Mouse (Mus musculus) ovary, postnatal 14 days (tissue): ENCODE results near the gene Ddhd1.
"Not testable (repeated sequence)": the region's sequence is repeated elsewhere in the genome, so short reads cannot be mapped to it uniquely, and the experiment has no call there.

Experiments
- DNase-seq: peaks from one replicate; pipeline ENCODE4 v3.0.0; 2022; ENCODE audit warnings: low spot score

Ddhd1 gene

DNA sequence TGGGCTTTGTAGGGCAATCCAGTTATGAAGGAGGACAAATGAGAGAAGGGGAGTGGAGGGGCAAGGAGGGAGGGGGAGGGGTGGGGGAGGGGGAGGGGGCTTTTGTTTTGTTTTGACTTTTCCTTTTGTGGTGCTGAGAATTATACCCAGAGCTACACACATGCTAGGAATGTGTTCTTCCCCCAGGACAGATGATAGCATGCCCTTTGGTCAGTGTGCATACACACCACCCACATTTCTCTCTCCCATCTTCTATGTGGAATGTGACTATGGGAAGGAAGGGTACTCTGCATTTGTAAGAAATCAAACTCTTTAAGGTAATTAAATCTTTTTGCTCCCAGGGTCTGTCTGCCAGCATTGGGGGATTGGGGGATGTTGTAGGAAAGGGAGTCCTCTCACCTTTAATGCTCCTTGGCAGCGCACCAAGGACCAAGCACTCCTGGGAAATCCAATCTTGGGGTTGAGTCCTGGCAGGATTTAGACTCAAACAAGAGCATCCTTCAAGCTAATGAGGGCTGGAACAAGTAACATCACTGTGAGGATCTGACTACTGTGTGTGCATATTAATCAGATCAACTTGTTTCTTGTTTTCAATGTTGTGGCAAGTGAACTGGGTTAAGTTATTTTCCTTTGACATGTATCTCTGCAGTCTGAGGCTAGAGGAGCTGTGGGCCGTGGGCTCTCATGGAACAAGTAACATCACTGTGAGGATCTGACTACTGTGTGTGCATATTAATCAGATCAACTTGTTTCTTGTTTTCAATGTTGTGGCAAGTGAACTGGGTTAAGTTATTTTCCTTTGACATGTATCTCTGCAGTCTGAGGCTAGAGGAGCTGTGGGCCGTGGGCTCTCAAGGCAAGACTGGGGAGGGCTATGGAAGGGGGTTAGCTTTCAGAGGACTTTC lies 76.8 kb downstream of the Ddhd1 start:
- not testable (repeated sequence) for DNase-seq

GRCm38 (mm10) chr14:45566066-45566937 lies 91.6 kb downstream of the Ddhd1 start:
- peak; percentile 54 for DNase-seq

GRCm38 (mm10) chr14:45565216-45566065 lies 92.5 kb downstream of the Ddhd1 start:
- peak; percentile 19 for DNase-seq

GRCm38 (mm10) chr14:45563577-45563976 lies 94.4 kb downstream of the Ddhd1 start:
- DNase-seq = peak; percentile 44

- DNase-seq = no peak
These were observed 96.3 kb downstream of the Ddhd1 start for GRCm38 (mm10) chr14:45561681-45562080.

DNA sequence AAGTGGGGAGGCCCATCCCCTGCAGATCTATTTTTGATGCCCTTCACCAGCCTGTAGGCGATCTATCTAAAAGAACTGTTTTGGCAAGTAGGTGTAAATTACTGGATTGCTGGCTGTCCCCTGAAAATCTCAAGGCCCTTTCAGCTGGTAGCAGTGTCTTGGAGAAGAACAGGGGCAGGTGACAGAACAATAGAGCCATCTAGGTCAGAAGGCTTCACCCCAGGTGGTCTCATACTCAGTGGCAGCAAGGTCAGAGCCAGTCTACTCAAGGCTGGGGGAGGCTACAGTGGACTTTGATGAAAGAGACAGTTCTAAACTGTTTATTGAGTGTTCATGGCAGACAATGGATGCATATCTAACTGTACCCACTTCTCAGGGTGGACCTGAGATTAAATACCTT lies 98.9 kb downstream of the Ddhd1 start:
- DNase-seq = no peak

GRCm38 (mm10) chr14:45554336-45554735 lies 103.6 kb downstream of the Ddhd1 start:
- no peak for DNase-seq

DNA sequence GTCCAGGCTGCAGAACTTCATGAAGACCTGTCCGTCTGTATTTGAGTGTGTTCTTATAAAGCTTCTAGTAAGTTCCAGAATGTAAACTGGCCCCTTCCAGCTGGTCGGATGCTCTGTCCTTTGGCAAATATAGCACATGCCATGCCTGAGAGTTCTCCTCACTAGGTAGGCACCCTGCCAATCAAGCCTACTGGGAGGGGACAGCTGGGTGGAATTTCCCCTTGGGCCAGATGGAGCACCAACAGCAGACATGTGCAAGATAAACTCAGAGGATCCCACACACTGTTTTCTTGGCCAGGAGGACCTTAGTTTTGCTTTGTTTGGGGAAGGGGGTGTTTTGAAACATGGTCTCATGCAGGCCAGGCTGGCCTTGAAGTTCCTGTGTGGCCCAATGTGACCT lies 104.1 kb downstream of the Ddhd1 start:
- DNase-seq = peak; percentile 39

- DNase-seq = no peak
These were observed 105.5 kb downstream of the Ddhd1 start for GRCm38 (mm10) chr14:45552431-45552830.

DNA sequence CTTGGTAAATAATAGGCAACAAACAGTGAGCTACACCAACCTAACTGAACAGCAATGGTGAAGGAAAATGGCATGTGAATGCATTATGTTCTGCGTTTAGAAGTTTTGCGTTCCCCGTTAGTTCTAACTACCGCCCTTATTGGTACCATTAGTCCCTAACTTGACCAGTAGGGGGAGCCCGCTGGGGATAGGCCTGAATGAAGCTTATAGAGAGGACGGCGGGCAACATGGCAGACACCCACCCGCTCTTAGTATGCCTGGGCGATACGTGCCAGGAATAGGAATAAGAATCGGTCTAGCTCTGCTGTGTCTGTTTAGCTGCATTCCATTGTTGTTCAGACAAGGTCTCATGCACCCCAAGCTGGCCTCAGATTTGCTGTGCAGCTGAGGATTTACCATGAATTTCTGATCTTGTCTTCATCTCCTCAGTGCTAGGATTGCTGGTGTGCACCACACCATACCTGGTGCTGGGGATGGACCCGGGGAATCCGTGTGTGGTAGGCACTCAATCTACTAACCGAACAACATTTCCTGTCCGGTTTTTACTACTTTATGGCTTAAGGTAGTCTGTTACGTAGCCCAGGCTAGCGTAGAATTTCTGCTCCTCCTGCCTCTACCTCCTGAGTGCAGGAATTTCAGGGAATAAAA lies 106.7 kb downstream of the Ddhd1 start:
- DNase-seq = no peak

DNA sequence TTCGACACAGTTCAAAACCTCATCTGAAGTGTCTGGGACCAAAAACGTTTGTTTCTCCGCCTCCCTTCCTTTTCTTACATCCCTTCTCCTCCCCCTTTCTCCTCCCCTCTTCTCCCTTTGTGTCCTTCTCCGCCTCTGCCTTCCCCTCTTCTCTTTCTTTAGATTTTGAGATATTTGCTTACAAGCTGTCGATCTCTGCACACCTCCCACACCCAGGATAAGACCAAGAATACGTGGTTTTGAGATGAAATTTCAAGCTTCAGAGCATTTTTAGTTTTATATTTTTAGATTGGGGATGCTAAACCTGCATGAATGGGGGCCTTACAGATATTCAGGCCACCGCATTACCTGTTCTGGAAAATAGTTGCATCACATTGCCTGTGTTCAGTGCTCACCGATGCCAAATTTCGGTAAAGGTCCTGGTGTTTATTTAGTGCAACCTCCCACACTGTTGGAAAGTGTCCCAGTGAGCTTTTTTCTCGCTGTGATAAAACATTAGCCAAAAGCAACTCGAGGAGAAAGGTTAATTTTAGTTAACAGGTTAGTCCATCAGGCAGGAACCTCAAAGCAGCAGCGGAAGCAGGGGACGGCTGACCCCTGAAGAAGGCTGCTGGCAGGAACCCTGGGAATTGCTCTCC lies 107.8 kb downstream of the Ddhd1 start:
- no peak for DNase-seq

DNA sequence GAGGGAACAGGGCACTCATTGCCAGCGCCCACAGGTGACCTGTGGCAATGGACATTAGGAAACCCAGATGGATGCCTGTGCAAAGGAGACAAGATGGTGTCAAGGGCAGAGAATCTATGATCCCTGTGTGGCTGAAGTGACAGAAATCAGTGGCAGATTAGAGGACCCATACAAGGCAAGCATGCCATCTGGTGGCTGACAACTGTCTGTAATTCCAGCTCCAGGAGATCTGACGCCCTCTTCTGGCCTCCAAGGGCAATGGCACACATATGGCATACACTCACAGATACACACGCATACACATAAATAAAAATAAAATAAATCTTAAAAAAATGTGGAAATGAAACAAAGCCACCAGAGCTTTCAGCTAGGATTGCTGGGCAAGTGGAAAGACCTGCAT lies 109.8 kb downstream of the Ddhd1 start:
- no peak for DNase-seq

DNA sequence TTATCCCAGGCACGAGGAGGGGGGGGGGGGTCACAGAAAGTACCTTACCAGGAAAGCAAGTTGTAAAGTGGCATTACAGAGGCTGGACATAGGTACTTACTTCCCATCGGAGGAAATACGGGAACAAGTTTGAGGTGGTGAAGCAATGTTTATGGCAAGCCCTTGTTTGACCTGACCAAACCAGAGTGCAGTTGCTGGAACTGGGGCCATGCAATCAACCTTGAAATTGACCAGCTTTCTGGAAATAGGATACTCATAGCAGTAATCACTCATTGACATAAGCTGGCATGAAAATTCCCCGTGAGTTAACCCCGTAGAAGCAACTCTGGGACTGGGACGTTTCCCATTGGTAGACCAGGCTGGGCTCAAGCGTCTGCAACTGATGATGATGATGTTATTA lies 113.0 kb downstream of the Ddhd1 start:
- DNase-seq = no peak

DNA sequence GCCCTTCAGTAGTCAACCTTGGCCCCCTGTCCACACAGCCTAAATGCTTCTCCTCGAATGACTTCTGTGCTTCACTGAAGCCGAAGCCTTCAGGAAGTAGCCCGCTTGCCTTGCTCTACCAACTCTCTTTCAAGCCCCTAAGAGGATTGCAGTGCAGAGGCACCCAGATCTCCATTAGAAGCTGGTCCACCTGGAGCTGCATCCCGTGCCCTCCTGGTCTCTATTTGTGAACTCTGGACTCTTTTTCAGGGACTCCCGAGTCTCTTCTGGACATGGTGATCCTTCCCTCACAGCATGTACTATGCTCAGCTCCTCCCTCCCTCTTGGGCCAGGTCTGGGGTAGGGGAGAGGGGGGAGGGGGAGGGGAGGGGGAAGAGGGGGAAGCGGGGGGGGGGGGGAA lies 113.9 kb downstream of the Ddhd1 start:
- DNase-seq = no peak

GRCm38 (mm10) chr14:45539659-45540468 lies 118.1 kb downstream of the Ddhd1 start:
- DNase-seq = peak; percentile 61
